Mouse (Mus musculus): ENCODE results near the gene Gart. TPM values are rescaled to one million over a fixed set of nuclear protein-coding genes. Genes with fewer than 3 reads are reported as not detected.

Gart gene
- polyA plus RNA-seq, 1 experiment from 2014 or later, result 120 TPM

DNA sequence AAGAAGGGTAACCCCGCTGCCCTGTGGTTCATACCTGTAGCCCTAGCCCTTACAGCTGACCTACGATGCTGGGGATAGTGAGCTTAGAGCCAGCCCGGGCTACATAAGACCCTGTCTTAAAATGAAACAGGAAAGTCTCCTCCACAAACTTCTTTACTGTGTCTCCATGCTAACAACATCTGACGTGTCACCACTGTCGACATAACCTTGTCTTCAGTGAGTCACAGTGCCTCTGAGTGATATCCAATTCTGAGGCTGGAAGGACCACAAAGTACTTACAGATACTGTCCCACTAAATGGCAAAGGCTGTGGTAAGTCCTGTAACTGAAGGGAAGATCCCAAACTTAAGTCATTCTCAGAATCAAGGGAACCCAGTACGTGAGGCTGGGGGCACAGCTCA, 60.5 kb downstream of the Gart start:
- Histone ChIP-seq H3K4me2 (replicated peaks; ENCODE audit: low read depth, low read length) (no peak overlapping the region), H3K4me1 (ENCODE audit: insufficient read depth, low read length) (0 out of 2 replicates have a peak, but pooled peaks cover 4% of the 10 kb centered on the region), H3K9ac (replicated peaks; ENCODE audit: low read length) (no peak overlapping the region), H3K27me3 (ENCODE audit: insufficient read depth, low read length) (no peaks in the 10 kb centered on the region), H3K9me3 (ENCODE audit: low read length) (no peaks in the 10 kb centered on the region), H3K4me3 (ENCODE audit: low read length) (no peak overlapping the region), H3K27ac (ENCODE audit: low read length) (no peak overlapping the region; the same call in 1 of the 2 replicates), H3K36me3 (ENCODE audit: insufficient read depth, low read length) (0 out of 2 replicates have a peak, but pooled peaks cover 5% of the 10 kb centered on the region)
- WGBS, result 91% methylated on average over 6 of the region's 6 CpGs
- ATAC-seq (ENCODE audit: low FRiP score, low TSS enrichment), result no peak

DNA sequence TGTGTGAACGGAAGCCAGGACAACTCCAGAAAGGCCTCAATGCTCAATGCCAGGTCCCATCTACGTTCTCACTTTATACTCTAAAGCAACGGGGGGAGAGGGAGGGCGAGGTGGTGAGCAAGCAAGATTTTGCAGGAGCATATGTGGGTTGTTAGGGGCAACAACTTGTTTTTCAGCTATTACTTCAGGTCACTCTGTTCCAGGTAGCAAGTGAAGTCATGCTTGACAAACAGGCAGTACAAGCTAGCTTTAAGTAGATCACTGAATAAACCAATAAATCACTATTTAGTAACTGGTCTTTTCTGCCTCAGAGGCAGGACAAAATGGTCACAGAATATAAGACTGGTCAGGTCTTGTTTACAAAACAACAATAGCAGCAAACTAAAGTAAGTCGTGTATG, 61.1 kb downstream of the Gart start:
- WGBS, result 76% methylated on average over 5 of the region's 5 CpGs
- Histone ChIP-seq H3K4me1 (ENCODE audit: insufficient read depth, low read length) (no peaks in the 10 kb centered on the region), H3K9ac (replicated peaks; ENCODE audit: low read length) (no peak overlapping the region), H3K27ac (ENCODE audit: low read length) (no peak overlapping the region; the same call in 1 of the 2 replicates), H3K27me3 (ENCODE audit: insufficient read depth, low read length) (no peaks in the 10 kb centered on the region), H3K4me2 (replicated peaks; ENCODE audit: low read depth, low read length) (no peak overlapping the region), H3K9me3 (ENCODE audit: low read length) (no peaks in the 10 kb centered on the region), H3K4me3 (ENCODE audit: low read length) (no peak overlapping the region), H3K36me3 (ENCODE audit: insufficient read depth, low read length) (0 out of 2 replicates have a peak, but pooled peaks cover 5% of the 10 kb centered on the region)
- ATAC-seq (ENCODE audit: low FRiP score, low TSS enrichment), result peak; percentile 66

DNA sequence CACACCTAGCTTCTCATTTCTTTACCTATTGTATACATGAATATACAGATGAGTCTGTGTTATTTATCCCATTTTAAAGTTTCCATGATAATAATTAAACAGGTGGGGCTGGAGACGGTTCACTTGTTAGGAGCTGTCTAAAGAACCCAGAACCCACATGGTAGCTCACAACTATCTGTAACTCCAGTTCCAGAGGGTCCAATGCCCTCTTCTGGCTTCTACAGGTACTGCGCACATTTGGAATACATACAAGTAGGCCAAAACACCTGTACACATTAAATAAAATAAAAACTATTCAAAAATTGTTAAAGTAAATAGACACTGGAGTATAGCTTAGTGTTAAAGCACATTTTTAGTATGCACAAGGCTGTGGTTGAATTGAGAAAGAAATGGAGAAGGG, 64.4 kb downstream of the Gart start:
- 78% methylated on average over 2 of the region's 2 CpGs for WGBS
- Histone ChIP-seq H3K36me3 (ENCODE audit: insufficient read depth, low read length) (0 out of 2 replicates have a peak, but pooled peaks cover 5% of the 10 kb centered on the region), H3K4me3 (ENCODE audit: low read length) (no peak overlapping the region), H3K27me3 (ENCODE audit: insufficient read depth, low read length) (no peaks in the 10 kb centered on the region), H3K9ac (replicated peaks; ENCODE audit: low read length) (no peak overlapping the region), H3K27ac (ENCODE audit: low read length) (no peak overlapping the region), H3K4me2 (replicated peaks; ENCODE audit: low read depth, low read length) (no peak overlapping the region), H3K4me1 (ENCODE audit: insufficient read depth, low read length) (no peaks in the 10 kb centered on the region), H3K9me3 (ENCODE audit: low read length) (no peaks in the 10 kb centered on the region)
- ATAC-seq (ENCODE audit: low FRiP score, low TSS enrichment), result no peak

DNA sequence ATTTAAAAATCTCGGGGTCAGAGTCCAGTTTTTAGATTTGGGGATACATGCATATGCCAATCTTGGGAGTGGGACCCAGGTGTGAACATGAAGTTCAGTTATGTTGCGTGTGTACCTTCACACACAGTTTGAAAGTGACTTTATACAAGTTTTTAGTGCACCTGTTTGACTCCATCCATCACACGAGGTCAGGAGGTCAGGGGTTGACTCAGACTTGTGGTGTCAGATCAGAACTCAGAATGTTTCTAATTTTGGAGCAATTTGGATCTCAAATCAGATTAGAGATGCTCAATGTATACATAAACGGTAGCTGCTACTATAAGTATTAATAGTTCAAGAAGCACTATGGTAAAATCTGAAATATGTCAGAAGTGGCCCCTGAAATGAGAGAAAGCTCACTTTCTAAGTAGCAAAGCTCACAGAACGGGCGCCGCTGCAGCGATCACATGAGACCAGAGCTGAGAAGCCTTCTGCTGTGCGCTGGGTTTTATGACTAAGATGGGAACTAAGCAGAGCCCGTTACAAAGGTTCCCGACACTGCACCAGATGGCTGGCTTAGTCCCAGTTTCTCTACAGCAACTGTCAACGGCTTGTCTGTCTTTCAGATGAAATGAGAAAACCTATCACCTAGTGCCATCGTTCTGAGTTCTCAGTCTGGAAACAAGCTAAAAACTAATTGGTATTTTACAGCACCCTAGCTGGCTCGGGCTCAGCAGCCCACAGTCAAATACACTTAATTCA, 67.6 kb downstream of the Gart start:
- H3K4me3 ChIP-seq (ENCODE audit: low read length), result no peak overlapping the region
- H3K36me3 ChIP-seq (ENCODE audit: insufficient read depth, low read length), result 0 out of 2 replicates have a peak, but pooled peaks cover 3% of the 10 kb centered on the region
- H3K4me2 ChIP-seq (replicated peaks; ENCODE audit: low read depth, low read length), result no peak overlapping the region
- no peaks in the 10 kb centered on the region for H3K9me3 ChIP-seq (ENCODE audit: low read length)
- H3K27me3 ChIP-seq (ENCODE audit: insufficient read depth, low read length), result no peaks in the 10 kb centered on the region
- no peak overlapping the region for H3K27ac ChIP-seq (ENCODE audit: low read length)
- ATAC-seq (ENCODE audit: low FRiP score, low TSS enrichment), result no peak
- WGBS, result 65% methylated on average over 14 of the region's 14 CpGs
- H3K9ac ChIP-seq (replicated peaks; ENCODE audit: low read length), result no peak overlapping the region
- no peaks in the 10 kb centered on the region for H3K4me1 ChIP-seq (ENCODE audit: insufficient read depth, low read length)

DNA sequence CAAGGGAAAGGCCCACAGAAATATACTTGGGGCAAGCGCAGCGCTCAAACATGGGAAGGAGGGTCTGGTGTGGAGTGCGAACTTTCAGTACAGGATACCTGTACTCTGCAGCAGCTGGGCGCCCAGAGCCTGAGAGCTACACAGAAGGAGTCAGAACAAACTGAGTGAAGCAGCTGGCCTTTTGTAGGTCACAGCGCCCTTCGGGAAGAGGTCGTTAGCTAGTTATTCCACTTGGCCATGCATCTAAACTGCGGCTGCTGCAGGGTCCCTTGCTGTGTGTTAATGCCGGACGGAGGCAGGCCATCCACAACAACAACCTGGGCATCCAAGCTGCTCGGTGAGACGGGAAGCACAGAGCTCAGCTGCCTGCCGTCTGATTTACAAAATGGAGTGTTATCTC, 71.6 kb downstream of the Gart start:
- no peaks in the 10 kb centered on the region for H3K9me3 ChIP-seq (ENCODE audit: low read length)
- no peak overlapping the region for H3K4me2 ChIP-seq (replicated peaks; ENCODE audit: low read depth, low read length)
- no peaks in the 10 kb centered on the region for H3K4me1 ChIP-seq (ENCODE audit: insufficient read depth, low read length)
- H3K27ac ChIP-seq (ENCODE audit: low read length), result no peak overlapping the region
- no peaks in the 10 kb centered on the region for H3K27me3 ChIP-seq (ENCODE audit: insufficient read depth, low read length)
- no peaks in the 10 kb centered on the region for H3K36me3 ChIP-seq (ENCODE audit: insufficient read depth, low read length)
- WGBS, result 70% methylated on average over 13 of the region's 13 CpGs
- no peak for ATAC-seq (ENCODE audit: low FRiP score, low TSS enrichment)
- H3K4me3 ChIP-seq (ENCODE audit: low read length), result no peak overlapping the region
- H3K9ac ChIP-seq (replicated peaks; ENCODE audit: low read length), result no peak overlapping the region

Other genes starting within 250 kb of the Gart start
- 38.8 and 45.1 TPM in 2 replicates for gene Il10rb, start 240.8 kb downstream of the Gart start, polyA plus RNA-seq (2015; fragmentation: Nextera tagmentation; extraction: Ambion mirVana)
- 67.3 and 71.8 TPM in 2 replicates for gene Ifnar1, start 161.7 kb downstream of the Gart start, polyA plus RNA-seq (2015; fragmentation: Nextera tagmentation; extraction: Ambion mirVana)
- 52.1 and 52.7 TPM in 2 replicates for gene Ifngr2, start 99.9 kb downstream of the Gart start, polyA plus RNA-seq (2015; fragmentation: Nextera tagmentation; extraction: Ambion mirVana)
- 42.1 and 47.7 TPM in 2 replicates for gene Tmem50b, start 49.2 kb downstream of the Gart start, polyA plus RNA-seq (2015; fragmentation: Nextera tagmentation; extraction: Ambion mirVana)
- 3.8 and 4.9 TPM in 2 replicates for gene Dnajc28, start 27.9 kb downstream of the Gart start, polyA plus RNA-seq (2015; fragmentation: Nextera tagmentation; extraction: Ambion mirVana)
- 100.0 and 111 TPM in 2 replicates for gene Son, start 554 bp upstream of the Gart start, polyA plus RNA-seq (2015; fragmentation: Nextera tagmentation; extraction: Ambion mirVana)
- 21.5 and 22.6 TPM in 2 replicates for gene Donson, start 41.8 kb upstream of the Gart start, polyA plus RNA-seq (2015; fragmentation: Nextera tagmentation; extraction: Ambion mirVana)
- gene Cryzl1, start 82.0 kb upstream of the Gart start, polyA plus RNA-seq (2015; fragmentation: Nextera tagmentation; extraction: Ambion mirVana), result 73.9 and 80.8 TPM in 2 replicates
- 24.3 and 25.7 TPM in 2 replicates for gene Itsn1, start 82.3 kb upstream of the Gart start, polyA plus RNA-seq (2015; fragmentation: Nextera tagmentation; extraction: Ambion mirVana)